Mouse (Mus musculus) heart, adult 2 months (tissue): ENCODE results near the gene Ppp1r2.

Source experiments
- CTCF ChIP-seq: fragments of 200-600 bp; IDR thresholded peaks from 2 replicates; pipeline ENCODE4 v1.8.1; 2022; ENCODE audit warnings: antibody characterized with exemption, mild to moderate bottlenecking, moderate library complexity
- POLR2A ChIP-seq: fragments of 200-500 bp; IDR thresholded peaks from 2 replicates; pipeline ENCODE4 v1.6.1; 2011; ENCODE audit warnings: mild to moderate bottlenecking, low read depth, low read length, control low read depth; ENCODE audit not compliant: insufficient read depth

- TF ChIP-seq POLR2A (no peak), CTCF (no peak)
Measured at GRCm38 (mm10) chr16:31314497-31315233, 39.6 kb upstream of the Ppp1r2 start, which contains the start of gene Apod.
